Mouse (Mus musculus): Measurements from ENCODE around the gene Gpr183.

DNA sequence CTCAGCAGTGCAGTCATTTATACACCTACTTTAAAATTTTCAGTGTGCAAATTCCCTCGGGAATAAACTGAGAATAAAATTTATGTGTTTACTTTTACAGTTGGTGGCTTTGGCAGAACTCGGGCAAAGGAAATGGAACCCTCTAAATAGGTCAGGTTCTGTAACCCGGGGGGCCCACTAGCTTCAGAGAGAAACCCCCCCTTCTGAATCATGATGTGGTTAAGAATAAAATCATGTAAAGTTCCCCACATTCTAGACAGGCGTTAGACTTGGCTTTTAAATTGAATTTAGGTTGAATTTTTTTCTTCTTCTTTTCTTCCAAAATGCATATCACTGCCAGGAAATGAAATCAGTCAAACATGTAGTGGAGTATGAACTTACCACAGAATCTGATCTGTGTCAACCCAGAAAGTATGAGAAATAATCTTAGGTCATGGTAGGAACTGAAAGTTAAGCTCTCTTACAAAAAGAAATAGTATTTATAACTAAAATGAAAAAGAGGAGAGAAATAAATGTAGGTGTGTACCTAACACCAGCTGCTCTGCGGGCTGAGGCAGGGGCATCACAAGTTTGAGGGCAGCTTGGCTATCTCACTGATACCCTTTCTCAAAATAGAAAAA is 9.7 kb downstream of the Gpr183 start:
- TF ChIP-seq POLR2A (IDR thresholded peaks at IDR 0.05; ENCODE audit: control insufficient read depth, extremely low read depth, insufficient read depth, low read length, poor library complexity) (no peak), CTCF (IDR thresholded peaks at IDR 0.05; ENCODE audit: borderline replicate concordance, control insufficient read depth, extremely low read depth, insufficient read depth, low read length, poor library complexity) (no peak)

All from thymus, adult 2 months (tissue).